Mouse (Mus musculus): Measurements from ENCODE around the gene Hopx. TPM values are rescaled to one million over a fixed set of nuclear protein-coding genes. Genes with fewer than 3 reads are reported as not detected.

Gene Hopx
- polyA plus RNA-seq, 1 experiment from 2014 or later = 13.6 TPM

DNA sequence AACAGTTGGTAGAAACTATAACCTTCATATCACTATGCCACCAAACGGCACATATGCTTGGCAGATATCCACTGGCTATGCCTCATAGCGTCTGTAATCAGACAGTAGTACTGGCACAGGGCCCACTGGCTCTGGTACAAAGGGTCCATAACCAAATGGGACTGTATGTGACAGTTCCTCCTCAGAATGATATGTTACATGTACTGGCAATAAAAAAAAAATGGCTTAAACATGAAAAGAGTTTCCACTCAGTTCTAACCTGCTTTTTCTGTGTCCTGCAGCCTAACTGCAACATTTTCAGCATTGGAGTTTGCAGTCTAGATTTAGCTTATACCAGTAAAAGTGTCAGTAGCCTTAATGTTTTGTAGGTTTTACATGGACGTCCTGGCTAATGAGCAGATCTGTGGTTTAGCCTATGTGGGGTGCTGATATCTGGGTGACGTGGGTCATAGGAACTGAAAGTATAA lies 9.9 kb upstream of the Hopx start:
- ATAC-seq (ENCODE audit: low read depth) = no peak
- Histone ChIP-seq H3K9me3 (ENCODE audit: control insufficient read depth, low read length) (peaks cover 3% of the 10 kb centered on the region; the same call in 1 of the 2 replicates), H3K27me3 (ENCODE audit: control insufficient read depth, insufficient read depth, low read depth, low read length) (no peaks in the 10 kb centered on the region), H3K9ac (ENCODE audit: low read length) (no peak overlapping the region), H3K4me2 (ENCODE audit: low read depth, low read length) (no peak overlapping the region), H3K4me3 (ENCODE audit: low read length) (no peak overlapping the region), H3K4me1 (replicated peaks; ENCODE audit: control insufficient read depth, insufficient read depth, low read length) (peaks cover 33% of the 10 kb centered on the region), H3K27ac (ENCODE audit: low read length) (peak overlapping the region; percentile 69), H3K36me3 (ENCODE audit: control insufficient read depth, insufficient read depth, low read length) (no peaks in the 10 kb centered on the region)
- 41% methylated on average over 4 of the region's 4 CpGs for WGBS

DNA sequence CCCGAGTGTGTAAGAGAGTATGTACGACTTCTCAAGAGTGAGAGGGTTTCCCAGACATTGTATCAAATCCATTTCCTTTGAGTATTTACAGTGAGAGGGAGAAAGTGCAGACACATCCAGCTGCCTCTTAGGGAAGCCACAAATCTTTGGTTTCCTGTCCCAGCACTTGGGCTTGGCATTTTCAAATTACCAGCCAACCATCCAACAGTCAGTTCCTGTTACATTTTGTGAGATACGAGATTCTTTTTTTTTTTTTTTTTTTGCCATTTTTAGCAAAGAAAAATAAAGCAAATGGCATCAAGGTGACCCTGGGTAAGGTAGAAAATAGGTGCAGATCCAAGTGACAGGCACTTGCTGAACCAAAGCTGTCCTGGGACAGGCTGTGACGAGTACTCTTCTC lies 9.2 kb upstream of the Hopx start:
- no peaks in the 10 kb centered on the region for H3K36me3 ChIP-seq (ENCODE audit: control insufficient read depth, insufficient read depth, low read length)
- ATAC-seq (ENCODE audit: low read depth) = no peak
- no peak overlapping the region for H3K9ac ChIP-seq (ENCODE audit: low read length)
- H3K27ac ChIP-seq (ENCODE audit: low read length) = peak overlapping the region; percentile 69
- no peaks in the 10 kb centered on the region for H3K27me3 ChIP-seq (ENCODE audit: control insufficient read depth, insufficient read depth, low read depth, low read length)
- H3K4me2 ChIP-seq (ENCODE audit: low read depth, low read length) = no peak overlapping the region
- WGBS = 39% methylated on average over 4 of the region's 4 CpGs
- peaks cover 3% of the 10 kb centered on the region; the same call in 1 of the 2 replicates for H3K9me3 ChIP-seq (ENCODE audit: control insufficient read depth, low read length)
- peaks cover 33% of the 10 kb centered on the region for H3K4me1 ChIP-seq (replicated peaks; ENCODE audit: control insufficient read depth, insufficient read depth, low read length)
- H3K4me3 ChIP-seq (ENCODE audit: low read length) = no peak overlapping the region

DNA sequence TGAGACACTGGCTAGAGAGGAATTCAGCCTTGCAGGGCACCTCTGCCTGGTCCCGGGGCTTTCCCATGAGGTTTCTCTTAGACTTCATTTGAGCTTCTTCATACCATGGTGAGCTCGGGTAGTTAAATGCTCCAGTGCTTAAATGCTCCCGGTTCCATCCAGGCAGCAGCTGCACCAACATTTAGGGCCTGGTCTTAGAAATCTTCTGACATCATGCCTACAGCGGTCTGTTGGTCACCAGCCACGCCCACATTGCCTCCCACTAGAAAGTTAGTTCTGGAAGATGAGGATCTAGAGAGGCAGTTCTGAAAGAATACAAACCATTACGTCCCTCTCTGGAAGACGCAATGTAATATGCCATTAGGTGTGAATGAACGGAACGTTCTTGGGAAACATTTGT lies 8.7 kb upstream of the Hopx start:
- 68% methylated on average over 9 of the region's 9 CpGs for WGBS
- no peak overlapping the region for H3K27ac ChIP-seq (ENCODE audit: low read length)
- no peak for ATAC-seq (ENCODE audit: low read depth)

DNA sequence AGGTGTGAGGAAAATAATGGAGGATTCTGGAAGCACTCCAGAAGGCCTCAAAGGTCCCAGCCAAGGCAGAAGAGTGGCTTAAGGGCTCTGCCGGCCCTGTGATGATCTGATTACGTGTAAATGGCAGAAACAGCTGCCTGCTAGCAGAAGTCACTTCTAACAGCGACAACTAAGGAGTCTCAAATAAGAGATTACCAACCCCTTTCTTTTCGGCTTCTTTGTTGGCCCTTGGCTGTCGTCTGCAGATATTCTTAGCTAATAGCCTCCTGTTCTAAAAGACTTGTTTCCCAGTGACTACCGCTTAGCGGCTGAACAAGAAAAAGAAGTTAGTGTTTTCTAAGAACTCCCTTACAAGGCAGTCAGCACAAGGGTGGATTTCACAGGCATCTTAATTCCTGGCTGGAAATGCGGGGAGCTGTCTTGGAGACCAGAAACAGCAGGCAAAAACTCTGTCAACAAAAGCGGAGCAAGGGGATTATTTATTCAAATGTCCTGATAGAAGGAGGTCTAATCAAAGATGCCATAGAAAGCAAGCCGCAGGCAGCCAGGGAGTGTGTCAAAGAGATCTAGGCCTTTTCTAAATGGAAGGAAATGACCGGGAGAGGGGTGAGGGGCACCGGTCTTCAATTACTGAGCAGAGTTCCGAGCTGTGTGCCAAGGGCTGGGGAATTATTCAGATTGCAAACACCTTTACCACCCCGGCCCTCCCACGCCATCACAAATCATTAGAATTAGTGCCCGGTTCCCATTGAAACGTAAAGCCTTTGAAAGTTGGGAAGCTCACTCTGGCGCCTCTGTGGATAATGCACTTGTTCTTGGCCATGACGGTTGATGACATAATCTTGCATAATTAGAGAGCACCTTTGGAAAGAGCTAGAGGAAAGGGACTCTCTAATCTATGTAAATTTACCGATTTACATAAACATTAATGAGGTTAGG lies 7.6 kb upstream of the Hopx start:
- Histone ChIP-seq H3K4me1 (replicated peaks; ENCODE audit: control insufficient read depth, insufficient read depth, low read length) (peaks cover 33% of the 10 kb centered on the region), H3K36me3 (ENCODE audit: control insufficient read depth, insufficient read depth, low read length) (no peaks in the 10 kb centered on the region), H3K27me3 (ENCODE audit: control insufficient read depth, insufficient read depth, low read depth, low read length) (no peaks in the 10 kb centered on the region), H3K4me3 (ENCODE audit: low read length) (no peak overlapping the region), H3K27ac (ENCODE audit: low read length) (peak overlapping the region; percentile 7), H3K9ac (ENCODE audit: low read length) (no peak overlapping the region), H3K9me3 (ENCODE audit: control insufficient read depth, low read length) (no peaks in the 10 kb centered on the region), H3K4me2 (ENCODE audit: low read depth, low read length) (no peak overlapping the region)
- 25% methylated on average over 20 of the region's 20 CpGs for WGBS
- peak; percentile 59 for ATAC-seq (ENCODE audit: low read depth)

More for the DNA sequence above, 8.7 kb upstream of the Hopx start:
- Histone ChIP-seq H3K27me3 (ENCODE audit: control insufficient read depth, insufficient read depth, low read depth, low read length) (no peaks in the 10 kb centered on the region), H3K36me3 (ENCODE audit: control insufficient read depth, insufficient read depth, low read length) (no peaks in the 10 kb centered on the region), H3K9ac (ENCODE audit: low read length) (no peak overlapping the region), H3K9me3 (ENCODE audit: control insufficient read depth, low read length) (no peaks in the 10 kb centered on the region), H3K4me2 (ENCODE audit: low read depth, low read length) (no peak overlapping the region), H3K4me3 (ENCODE audit: low read length) (no peak overlapping the region), H3K4me1 (replicated peaks; ENCODE audit: control insufficient read depth, insufficient read depth, low read length) (peaks cover 33% of the 10 kb centered on the region)

DNA sequence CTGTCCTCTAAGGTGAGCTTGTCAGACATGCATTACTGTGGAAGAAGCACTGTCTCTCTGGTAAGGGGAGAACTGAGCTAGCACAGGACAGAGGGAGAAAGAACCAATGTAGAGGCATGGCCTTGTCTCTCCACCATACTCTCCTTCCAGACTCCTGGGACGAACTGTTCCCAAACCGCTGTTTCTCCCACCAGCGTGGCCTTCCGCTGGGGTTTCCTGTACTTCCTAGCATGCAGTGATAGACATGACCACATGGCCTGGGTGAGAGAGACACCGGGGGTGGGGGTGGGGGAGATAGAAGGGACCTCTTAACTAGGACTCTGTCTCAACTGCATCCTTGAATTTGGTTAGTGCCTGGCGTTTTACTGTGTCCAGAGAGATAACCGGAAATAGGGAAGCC lies 5.8 kb upstream of the Hopx start:
- H3K4me3 ChIP-seq (ENCODE audit: low read length) = no peak overlapping the region
- H3K27me3 ChIP-seq (ENCODE audit: control insufficient read depth, insufficient read depth, low read depth, low read length) = no peaks in the 10 kb centered on the region
- peaks cover 34% of the 10 kb centered on the region for H3K4me1 ChIP-seq (replicated peaks; ENCODE audit: control insufficient read depth, insufficient read depth, low read length)
- no peak overlapping the region for H3K27ac ChIP-seq (ENCODE audit: low read length)
- no peaks in the 10 kb centered on the region for H3K9me3 ChIP-seq (ENCODE audit: control insufficient read depth, low read length)
- no peak overlapping the region for H3K4me2 ChIP-seq (ENCODE audit: low read depth, low read length)
- 88% methylated on average over 7 of the region's 7 CpGs for WGBS
- H3K36me3 ChIP-seq (ENCODE audit: control insufficient read depth, insufficient read depth, low read length) = no peaks in the 10 kb centered on the region
- no peak overlapping the region for H3K9ac ChIP-seq (ENCODE audit: low read length)
- ATAC-seq (ENCODE audit: low read depth) = no peak

DNA sequence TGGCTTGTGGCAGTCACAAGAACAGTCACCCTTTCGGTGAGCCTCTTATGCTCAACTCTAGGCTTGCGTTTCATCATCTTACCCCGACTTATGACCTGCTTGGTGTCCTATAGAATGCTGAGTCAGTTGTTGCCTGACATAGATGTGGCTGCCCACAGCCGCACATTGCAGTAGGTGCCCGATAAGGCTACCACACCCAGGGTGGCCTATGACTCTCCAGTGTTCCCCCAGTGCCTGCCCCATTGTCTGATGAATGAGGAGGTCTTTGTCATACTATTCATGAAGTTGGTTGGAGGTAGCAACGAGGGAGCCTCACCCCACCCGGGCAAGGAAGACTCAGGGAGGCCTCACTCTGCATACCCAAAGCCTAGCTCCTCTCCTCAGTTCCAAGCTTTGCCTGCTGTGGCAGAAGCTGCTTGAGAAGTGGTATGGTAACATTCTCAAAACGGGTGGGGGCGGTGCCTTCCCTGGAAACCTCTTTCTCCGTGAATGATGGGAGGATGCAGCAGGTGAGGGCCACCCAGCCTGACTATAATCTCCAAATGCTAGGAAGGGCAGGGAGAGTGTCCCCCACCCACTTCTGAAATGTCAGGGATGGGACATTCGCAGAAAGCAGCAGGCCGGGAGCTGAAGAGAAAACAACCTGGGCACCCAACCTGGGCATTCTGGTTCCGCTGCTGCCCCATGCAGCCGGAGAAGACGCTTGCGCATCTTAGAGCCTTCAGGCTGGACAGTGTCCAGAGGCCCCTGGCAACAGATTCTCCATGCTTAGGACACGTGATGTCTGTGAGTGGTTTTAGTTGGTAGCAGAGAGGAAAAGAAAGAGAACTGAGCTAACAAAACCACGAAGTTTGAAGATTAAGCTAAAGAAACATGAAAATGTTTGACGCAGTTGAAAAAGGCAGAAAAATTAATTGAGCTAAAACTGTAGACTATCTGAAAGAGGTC lies 4.8 kb upstream of the Hopx start:
- H3K4me3 ChIP-seq (ENCODE audit: low read length) = no peak overlapping the region
- no peak for ATAC-seq (ENCODE audit: low read depth)
- H3K4me2 ChIP-seq (ENCODE audit: low read depth, low read length) = no peak overlapping the region
- H3K9me3 ChIP-seq (ENCODE audit: control insufficient read depth, low read length) = no peaks in the 10 kb centered on the region
- peaks cover 41% of the 10 kb centered on the region for H3K4me1 ChIP-seq (replicated peaks; ENCODE audit: control insufficient read depth, insufficient read depth, low read length)
- no peak overlapping the region for H3K27ac ChIP-seq (ENCODE audit: low read length)
- H3K36me3 ChIP-seq (ENCODE audit: control insufficient read depth, insufficient read depth, low read length) = no peaks in the 10 kb centered on the region
- no peak overlapping the region for H3K9ac ChIP-seq (ENCODE audit: low read length)
- H3K27me3 ChIP-seq (ENCODE audit: control insufficient read depth, insufficient read depth, low read depth, low read length) = no peaks in the 10 kb centered on the region
- WGBS = 73% methylated on average over 19 of the region's 19 CpGs

DNA sequence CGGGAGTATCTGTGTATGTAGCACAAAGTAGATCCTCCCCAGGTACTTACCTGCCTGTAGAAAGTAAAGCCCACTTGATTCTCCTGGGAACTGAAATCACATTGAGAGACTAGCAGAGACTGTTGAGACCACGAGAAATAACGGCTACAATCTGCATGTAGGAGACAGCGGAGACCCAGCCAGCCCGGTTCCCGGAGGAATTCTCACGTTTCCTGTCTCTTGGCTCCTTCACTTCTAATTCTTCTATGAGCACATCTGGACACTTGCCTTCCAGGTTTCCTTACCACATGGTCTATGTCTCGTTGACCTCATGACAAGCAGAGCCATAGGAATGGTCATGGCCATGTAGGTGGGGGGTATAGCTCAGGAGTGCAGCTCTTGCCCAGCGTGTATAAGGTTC lies 811 bp upstream of the Hopx start:
- H3K27ac ChIP-seq (ENCODE audit: low read length) = peak overlapping the region; percentile 69
- H3K4me1 ChIP-seq (replicated peaks; ENCODE audit: control insufficient read depth, insufficient read depth, low read length) = peaks cover 16% of the 10 kb centered on the region
- no peak overlapping the region for H3K9ac ChIP-seq (ENCODE audit: low read length)
- no peaks in the 10 kb centered on the region for H3K9me3 ChIP-seq (ENCODE audit: control insufficient read depth, low read length)
- ATAC-seq (ENCODE audit: low read depth) = 0 out of 2 replicates have a peak, but pooled peaks have one; percentile 6
- H3K4me2 ChIP-seq (ENCODE audit: low read depth, low read length) = no peak overlapping the region
- no peaks in the 10 kb centered on the region for H3K36me3 ChIP-seq (ENCODE audit: control insufficient read depth, insufficient read depth, low read length)
- no peaks in the 10 kb centered on the region for H3K27me3 ChIP-seq (ENCODE audit: control insufficient read depth, insufficient read depth, low read depth, low read length)
- 80% methylated on average over 9 of the region's 9 CpGs for WGBS
- H3K4me3 ChIP-seq (ENCODE audit: low read length) = no peak overlapping the region

DNA sequence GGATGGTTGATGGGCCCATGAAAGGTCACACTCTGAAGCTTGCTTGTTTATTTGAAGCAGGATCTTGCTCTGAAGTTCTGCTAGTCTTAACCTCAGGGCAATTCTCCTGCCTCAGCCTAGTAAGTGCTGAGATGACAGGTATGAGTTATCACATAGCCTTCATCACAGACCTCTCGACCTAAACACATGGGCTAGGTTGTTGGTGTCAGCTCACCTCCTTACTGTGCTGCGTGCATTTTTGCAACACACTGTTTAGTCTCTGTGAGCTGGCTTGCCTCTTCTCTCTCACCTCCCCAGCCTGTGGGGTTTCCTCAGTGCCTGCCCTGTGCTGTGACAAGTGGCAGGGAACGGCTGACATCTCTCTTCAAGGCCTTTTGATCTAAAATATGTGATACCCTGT lies 1.1 kb downstream of the Hopx start:
- H3K4me2 ChIP-seq (ENCODE audit: low read depth, low read length) = no peak overlapping the region
- no peak overlapping the region for H3K4me3 ChIP-seq (ENCODE audit: low read length)
- no peak overlapping the region for H3K9ac ChIP-seq (ENCODE audit: low read length)
- H3K36me3 ChIP-seq (ENCODE audit: control insufficient read depth, insufficient read depth, low read length) = no peaks in the 10 kb centered on the region
- no peak overlapping the region for H3K27ac ChIP-seq (ENCODE audit: low read length)
- 76% methylated on average over 3 of the region's 3 CpGs for WGBS
- ATAC-seq (ENCODE audit: low read depth) = no peak
- H3K9me3 ChIP-seq (ENCODE audit: control insufficient read depth, low read length) = no peaks in the 10 kb centered on the region
- H3K4me1 ChIP-seq (replicated peaks; ENCODE audit: control insufficient read depth, insufficient read depth, low read length) = peaks cover 23% of the 10 kb centered on the region
- H3K27me3 ChIP-seq (ENCODE audit: control insufficient read depth, insufficient read depth, low read depth, low read length) = no peaks in the 10 kb centered on the region

DNA sequence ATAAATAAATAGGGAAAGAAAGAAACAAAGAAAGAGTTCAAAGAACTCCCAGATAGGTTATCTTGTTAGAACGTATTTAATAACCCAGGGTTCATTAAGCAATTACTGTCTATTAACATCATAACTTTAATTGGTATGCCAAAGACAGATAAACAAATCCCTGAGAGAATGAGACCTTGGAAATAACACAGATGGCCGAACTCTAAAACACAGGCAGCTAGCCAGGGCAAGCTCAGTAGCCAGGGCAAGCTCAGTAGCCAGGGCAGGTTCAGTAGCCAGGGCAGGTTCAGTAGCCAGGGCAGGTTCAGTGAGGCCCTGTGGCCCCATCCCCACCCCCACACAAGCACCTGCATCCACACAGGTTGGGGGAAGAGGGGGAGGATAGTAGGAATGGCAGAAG lies 2.9 kb downstream of the Hopx start:
- no peaks in the 10 kb centered on the region for H3K9me3 ChIP-seq (ENCODE audit: control insufficient read depth, low read length)
- no peak overlapping the region for H3K4me2 ChIP-seq (ENCODE audit: low read depth, low read length)
- no peak overlapping the region for H3K4me3 ChIP-seq (ENCODE audit: low read length)
- no peaks in the 10 kb centered on the region for H3K36me3 ChIP-seq (ENCODE audit: control insufficient read depth, insufficient read depth, low read length)
- H3K9ac ChIP-seq (ENCODE audit: low read length) = no peak overlapping the region
- H3K4me1 ChIP-seq (replicated peaks; ENCODE audit: control insufficient read depth, insufficient read depth, low read length) = peaks cover 23% of the 10 kb centered on the region
- no peak overlapping the region for H3K27ac ChIP-seq (ENCODE audit: low read length)
- no peak for ATAC-seq (ENCODE audit: low read depth)
- H3K27me3 ChIP-seq (ENCODE audit: control insufficient read depth, insufficient read depth, low read depth, low read length) = no peaks in the 10 kb centered on the region
- 51% methylated on average over 2 of the region's 2 CpGs for WGBS

All from lung, embryonic 16.5 days (tissue).